Mouse (Mus musculus) frontal cortex, adult 2 months (tissue): ENCODE results near the gene Snap91. TPM values are rescaled to one million over a fixed set of nuclear protein-coding genes. Genes with fewer than 3 reads are reported as not detected.

Experiments used
- DNase-seq, 2 experiments: peaks; one replicate each; pipeline ENCODE4 v3.0.0; 2022; ENCODE audit warnings: low spot score in 1 of 2; ENCODE audit errors: extremely low spot score in 1 of 2
- polyA plus RNA-seq: library from polyadenylated mRNA; depleted of rRNA; stranded (reverse); fragments of >200 nt; gene quantifications from 2 replicates; pipeline ENCODE4 v1.2.3, GENCODE M21; 2012

Snap91 gene
- polyA plus RNA-seq, 1 experiment, result 238 TPM

DNA sequence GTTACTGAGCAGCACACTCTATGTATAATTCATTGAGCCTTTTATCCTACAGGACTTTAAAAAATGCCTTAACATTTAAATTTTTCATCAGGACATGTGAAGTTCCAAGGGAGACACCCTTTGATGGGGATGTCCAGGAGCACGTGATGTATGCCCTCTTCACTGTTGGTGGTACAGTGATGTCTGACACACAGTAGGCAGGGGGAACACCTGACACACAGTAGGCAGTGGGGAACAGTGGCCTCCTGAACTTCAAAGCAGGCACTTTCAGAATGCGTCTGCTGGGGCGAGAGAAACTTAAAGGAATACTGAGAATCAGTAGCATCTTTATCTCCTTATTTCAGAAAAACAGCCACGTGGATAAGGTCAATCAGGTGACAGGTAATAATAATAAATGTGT lies 62.8 kb downstream of the Snap91 start:
- DNase-seq, result no peak

DNA sequence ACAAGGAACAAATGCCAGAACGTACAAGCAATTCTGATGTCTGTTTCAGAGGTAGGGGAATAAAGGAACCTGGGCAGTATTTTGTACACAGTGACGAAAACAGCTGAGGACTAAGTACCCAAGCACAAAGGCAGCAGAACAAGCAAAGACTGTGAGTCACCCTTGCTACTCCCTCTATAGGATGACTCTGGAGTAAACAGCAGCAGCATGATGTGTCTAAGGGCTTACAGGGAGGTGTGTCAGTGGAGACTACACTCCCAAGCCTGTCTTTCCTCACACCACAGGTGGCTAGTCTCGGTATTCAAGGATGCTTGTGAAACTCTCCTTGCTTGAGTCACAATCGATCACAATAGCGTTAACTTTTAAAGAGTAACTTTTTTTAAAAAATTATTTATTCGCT lies 66.1 kb downstream of the Snap91 start:
- DNase-seq, result no peak

DNA sequence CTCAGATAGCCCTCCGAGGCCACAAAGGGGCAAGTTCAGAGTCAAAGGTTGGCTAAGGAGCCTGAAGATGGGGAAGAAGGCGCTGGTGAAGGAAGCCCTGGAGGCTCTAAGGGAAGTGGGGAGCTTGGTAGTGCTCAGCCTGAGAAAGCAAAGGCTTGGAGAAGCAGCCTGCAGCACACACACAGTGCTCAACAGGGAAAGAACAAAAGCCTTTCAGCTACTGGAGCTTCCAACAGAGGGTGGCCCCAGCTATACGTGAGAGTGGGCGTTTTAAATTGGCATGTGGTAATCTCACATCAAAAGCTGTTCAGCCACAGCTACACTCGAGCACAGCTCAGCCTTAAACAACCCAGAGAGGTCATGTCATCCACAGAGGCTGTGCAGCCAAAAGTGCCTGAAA lies 67.1 kb downstream of the Snap91 start:
- no peak for DNase-seq

DNA sequence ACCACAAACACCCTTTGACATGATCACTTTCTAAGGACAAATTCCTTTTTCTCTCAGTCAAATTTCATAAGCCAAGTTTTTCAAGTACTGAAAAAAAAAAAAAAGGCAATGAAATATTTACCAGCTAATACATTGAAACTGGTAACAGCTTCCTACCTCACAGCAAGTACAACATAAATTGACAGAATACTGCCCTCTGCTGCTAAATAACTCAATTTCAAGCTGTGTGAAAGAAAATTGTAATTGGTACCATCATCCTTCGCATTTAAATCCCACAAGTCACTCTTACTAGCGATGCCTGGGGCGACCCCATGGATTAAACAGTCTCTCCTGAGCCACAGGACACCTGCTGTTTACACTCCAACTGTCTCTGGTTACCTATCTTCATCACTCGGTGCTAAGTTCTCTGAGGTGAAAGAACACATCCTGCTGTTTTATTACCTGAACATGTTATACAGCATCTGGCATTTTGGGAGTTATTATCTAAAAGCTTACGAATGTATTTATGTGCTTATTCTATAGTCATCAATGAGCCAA lies 69.7 kb downstream of the Snap91 start:
- DNase-seq, result no peak

DNA sequence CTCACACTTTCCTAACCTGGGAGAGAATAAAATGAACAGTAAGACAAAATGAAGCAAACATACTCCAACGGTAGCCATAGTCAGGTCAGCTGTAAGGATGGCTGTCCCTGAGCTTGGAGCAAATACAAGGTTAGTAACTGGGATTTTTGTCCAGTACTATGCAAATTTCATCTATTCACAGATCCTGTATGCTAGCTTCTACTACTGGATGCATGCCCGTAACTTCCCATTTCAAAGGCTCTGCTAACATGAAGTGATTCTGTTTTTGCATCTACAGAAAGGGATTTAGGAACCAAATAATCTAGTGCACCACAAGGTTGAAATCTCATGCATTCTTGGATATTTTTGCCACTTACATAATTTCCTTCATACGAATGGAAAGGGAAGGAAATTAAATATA lies 70.2 kb downstream of the Snap91 start:
- DNase-seq, result no peak

- DNase-seq, result peak in 1 of 2 experiments; percentile 65
Observed at GRCm38 (mm10) chr9:86800600-86801163, 79.8 kb downstream of the Snap91 start.

GRCm38 (mm10) chr9:86799099-86799498 lies 81.4 kb downstream of the Snap91 start:
- DNase-seq, result no peak

GRCm38 (mm10) chr9:86798686-86799085 lies 81.8 kb downstream of the Snap91 start:
- no peak for DNase-seq

GRCm38 (mm10) chr9:86798129-86798528 lies 82.3 kb downstream of the Snap91 start:
- no peak for DNase-seq

DNA sequence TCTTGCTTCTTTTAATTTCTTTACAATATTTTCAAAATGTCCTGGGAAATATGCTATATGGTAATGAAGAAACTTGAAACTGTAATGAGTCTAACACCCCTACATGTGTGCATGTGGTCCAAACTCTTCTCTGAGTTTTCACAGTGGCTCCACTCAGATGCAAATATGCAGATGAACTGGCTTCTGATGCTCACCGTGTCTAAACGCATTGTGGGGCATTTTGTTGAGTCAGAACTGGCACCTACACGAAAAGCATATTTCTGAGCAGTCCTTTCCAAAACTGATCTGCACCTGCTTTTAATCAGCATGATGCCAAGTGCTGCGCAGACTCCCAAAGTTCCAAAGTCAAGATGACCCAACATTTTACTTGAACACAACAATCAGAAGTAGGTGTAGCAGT lies 82.9 kb downstream of the Snap91 start:
- no peak for DNase-seq

DNA sequence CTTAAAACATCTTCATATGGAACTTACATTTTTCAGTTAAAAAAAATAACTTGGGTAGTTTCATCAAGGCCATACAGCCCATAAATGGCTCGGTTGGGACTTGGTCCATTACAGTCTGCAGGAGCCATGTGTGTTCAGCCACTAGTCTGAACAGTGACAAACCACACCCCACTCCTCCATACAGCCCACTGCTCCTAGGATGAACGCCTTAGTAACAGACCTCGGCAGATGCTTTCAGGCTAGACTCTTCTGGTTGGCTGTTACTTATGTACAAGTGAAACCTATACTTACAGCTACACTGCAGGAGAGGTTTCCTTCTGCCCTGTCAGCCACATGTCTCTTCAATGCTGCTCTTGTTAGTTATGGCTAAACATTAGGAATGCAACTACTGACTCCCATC lies 85.2 kb downstream of the Snap91 start:
- no peak for DNase-seq

DNA sequence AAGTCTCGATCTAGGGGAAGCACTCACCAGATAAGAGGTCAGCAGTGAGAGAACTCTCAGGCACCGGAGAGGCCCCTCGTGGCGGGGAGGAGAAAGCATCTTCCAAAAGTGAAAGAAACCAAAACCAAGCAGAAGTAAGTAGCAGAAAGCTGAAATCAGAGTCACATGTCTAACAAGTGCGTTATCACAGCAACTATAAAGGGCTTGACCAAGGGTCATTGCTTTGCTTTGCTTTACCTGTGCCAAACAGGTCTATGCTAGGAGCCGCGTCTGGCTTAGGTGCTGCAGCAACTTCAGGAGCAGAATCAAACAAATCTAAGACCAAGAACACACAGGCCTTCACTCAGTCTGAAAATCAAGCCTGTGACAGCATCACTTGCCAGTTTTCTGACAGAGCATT lies 88.5 kb downstream of the Snap91 start:
- DNase-seq, result no peak

DNA sequence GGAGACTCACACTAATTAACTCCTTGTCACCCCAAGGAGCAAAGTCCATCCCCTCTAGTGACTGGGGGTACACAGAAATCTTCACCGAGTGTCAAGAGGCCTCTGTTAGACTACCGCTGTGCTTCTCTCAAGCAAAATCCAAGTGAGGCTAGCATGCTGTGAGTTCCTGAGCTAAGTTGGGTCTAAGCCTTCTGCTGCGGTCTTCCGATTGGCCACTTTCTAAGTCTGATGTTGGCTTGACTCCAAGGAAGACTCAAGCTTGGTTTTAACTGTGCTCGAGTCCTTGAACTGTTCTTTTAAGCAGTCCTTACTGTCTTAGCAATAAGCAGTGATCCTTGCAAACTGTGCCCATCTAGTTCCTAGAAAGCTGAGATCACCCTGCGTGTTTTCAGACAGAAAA lies 91.3 kb downstream of the Snap91 start:
- no peak for DNase-seq

- no peak for DNase-seq
Observed at GRCm38 (mm10) chr9:86782836-86783235, 97.6 kb downstream of the Snap91 start.

DNA sequence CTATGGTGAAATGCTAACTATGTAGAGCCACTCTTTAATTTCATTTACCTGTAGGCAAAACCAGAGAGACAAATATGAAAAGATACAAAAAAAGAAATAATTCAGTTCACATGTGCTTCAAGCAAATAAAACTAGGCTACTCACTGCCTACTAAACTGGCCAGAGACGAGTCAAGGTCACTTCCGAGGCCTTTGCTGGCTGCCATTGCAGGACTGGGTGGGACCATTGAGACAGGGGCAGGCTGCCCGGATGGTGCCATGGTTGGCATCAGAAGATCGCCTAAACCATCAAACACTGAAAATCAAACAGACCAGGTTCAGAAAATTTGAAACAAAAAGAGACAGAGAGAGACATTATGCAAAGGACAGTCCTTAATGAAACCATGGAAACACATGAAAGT lies 99.0 kb downstream of the Snap91 start:
- DNase-seq, result no peak

DNA sequence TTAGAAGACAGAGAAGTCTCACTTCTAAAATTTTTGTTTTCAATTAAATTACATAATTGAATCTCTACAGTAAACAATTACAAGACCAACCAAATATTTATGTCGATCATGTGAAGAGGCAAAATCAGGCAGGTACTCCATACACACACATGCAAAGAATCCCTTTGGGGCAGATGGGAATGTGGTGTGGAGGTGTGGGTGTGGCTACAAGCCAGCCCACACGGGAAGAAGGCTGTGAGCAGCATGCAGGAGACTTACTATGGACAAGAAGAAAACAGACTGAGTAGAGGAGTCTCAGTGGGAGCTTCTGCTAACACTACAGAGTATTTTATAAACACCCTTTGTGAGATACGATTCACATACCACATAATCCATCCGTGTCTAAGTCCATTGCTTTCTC lies 102.2 kb downstream of the Snap91 start:
- no peak for DNase-seq

DNA sequence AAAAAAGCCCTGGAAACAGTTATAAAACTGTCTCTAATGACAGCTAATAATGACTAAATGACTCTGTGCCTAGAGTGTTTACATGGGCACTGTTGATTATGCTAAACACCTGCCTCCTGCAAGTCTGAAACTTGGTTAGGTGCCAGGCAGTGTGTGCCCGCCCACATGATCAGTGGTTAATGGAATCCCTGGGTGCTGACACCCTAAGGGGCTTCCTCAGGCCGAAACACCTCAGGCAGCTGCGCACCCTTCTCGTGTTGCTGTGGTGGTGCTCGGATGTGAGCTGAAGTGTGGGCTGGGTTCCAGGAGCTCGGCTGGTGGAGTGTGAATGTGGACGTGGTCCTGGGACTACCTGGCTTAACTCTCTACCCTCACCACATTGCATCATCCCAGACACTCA lies 103.1 kb downstream of the Snap91 start:
- no peak for DNase-seq

GRCm38 (mm10) chr9:86775374-86775773 lies 105.1 kb downstream of the Snap91 start:
- no peak for DNase-seq

DNA sequence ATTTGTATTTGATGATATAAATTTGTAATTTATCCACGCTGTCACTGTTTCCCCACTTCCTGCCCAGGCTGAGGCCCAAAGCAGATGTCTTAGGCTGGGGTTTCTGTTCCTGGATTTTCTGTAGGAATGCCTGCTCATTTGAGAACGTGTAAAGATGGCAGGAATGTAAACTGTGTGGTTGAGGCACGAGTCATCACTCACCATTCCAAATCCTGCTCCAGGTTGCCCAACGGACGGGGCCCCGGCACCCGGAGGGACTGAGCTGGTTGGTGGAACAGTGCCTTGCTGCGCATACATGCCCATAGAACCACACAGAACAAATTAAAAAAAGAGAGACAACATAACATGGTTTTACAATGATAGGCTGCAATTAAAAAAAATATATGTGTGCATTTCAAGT lies 106.5 kb downstream of the Snap91 start:
- DNase-seq, result no peak

- DNase-seq, result no peak
Observed at GRCm38 (mm10) chr9:86772897-86773296, 107.6 kb downstream of the Snap91 start.

DNA sequence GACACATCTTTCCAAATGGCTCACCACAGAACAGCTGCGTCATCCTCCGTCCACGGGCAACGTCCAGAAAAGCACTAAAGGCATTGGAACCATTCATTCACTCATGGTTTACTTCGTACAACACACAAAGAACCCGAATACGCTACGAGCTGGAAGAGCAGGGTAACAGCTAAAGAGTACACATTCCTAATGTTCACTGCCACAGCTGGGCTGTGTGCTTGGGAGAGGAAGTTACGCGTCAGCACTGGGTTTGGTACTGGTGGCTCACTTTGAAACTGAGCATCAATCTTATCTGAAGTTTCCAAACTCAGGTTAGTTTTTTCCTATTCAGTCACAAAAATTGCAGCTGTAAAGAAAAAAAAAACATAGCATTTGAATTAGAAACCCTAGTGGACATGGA lies 113.5 kb downstream of the Snap91 start:
- DNase-seq, result no peak

- no peak for DNase-seq
Observed at GRCm38 (mm10) chr9:86764002-86764401, 116.5 kb downstream of the Snap91 start.
